Mouse (Mus musculus) forebrain, embryonic 12.5 days (tissue): Measurements from ENCODE around the gene Ip6k2. TPM values are rescaled to one million over a fixed set of nuclear protein-coding genes. Genes with fewer than 3 reads are reported as not detected.

Source experiments
- ATAC-seq: fragments of 200-750 bp; cut with Nextera tagmentation; 2 replicates; pipeline ENCODE4 v1.8.0; 2017; ENCODE audit warnings: moderate TSS enrichment; ENCODE audit not compliant: low FRiP score
- H3K27ac ChIP-seq: fragments of 300-500 bp; sonication (generic); 2 replicates; pipeline ENCODE4 v1.5.1; 2016; ENCODE audit warnings: mild to moderate bottlenecking
- H3K27me3 ChIP-seq: fragments of 300-500 bp; sonication (generic); 2 replicates; pipeline ENCODE4 v1.6.1; 2016; ENCODE audit warnings: mild to moderate bottlenecking
- H3K36me3 ChIP-seq: fragments of 300-500 bp; sonication (generic); replicated peaks from 2 replicates; pipeline ENCODE4 v1.6.1; 2016; ENCODE audit warnings: mild to moderate bottlenecking
- H3K4me1 ChIP-seq: fragments of 300-500 bp; sonication (generic); 2 replicates; pipeline ENCODE4 v1.6.1; 2016
- H3K4me2 ChIP-seq: fragments of 300-500 bp; sonication (generic); 2 replicates; pipeline ENCODE4 v1.6.1; 2016; ENCODE audit warnings: mild to moderate bottlenecking, moderate library complexity
- H3K4me3 ChIP-seq: fragments of 300-500 bp; sonication (generic); replicated peaks from 2 replicates; pipeline ENCODE4 v1.5.1; 2016; ENCODE audit warnings: mild to moderate bottlenecking
- H3K9ac ChIP-seq: fragments of 300-500 bp; sonication (generic); 2 replicates; pipeline ENCODE4 v1.6.1; 2016; ENCODE audit warnings: mild to moderate bottlenecking
- H3K9me3 ChIP-seq: fragments of 300-500 bp; sonication (generic); 2 replicates; pipeline ENCODE4 v1.6.1; 2016
- WGBS: fragments of 180-500 bp; shearing (Covaris S2); methylation state at CpG from one replicate; pipeline ENCODE4 v1.1.7; 2016; 5-methylcytosine and 5-hydroxymethylcytosine counted together
- polyA plus RNA-seq: library from polyadenylated mRNA; unstranded; fragments of >200 nt; fragmentation: Nextera tagmentation; extraction: Ambion mirVana; gene quantifications from 2 replicates; pipeline ENCODE4 v1.2.1, GENCODE M21; 2016

Gene Ip6k2
- polyA plus RNA-seq, 1 experiment from 2014 or later = 140 TPM

GRCm38 (mm10) chr9:108806379-108806778 is 22.8 kb downstream of the Ip6k2 start:
- Histone ChIP-seq H3K4me3 (no peak overlapping the region), H3K27ac (no peak overlapping the region), H3K4me2 (no peak overlapping the region), H3K27me3 (no peaks in the 10 kb centered on the region; the same call in 1 of the 2 replicates), H3K9ac (no peak overlapping the region), H3K36me3 (peaks cover 53% of the 10 kb centered on the region), H3K9me3 (no peaks in the 10 kb centered on the region), H3K4me1 (peaks cover 15% of the 10 kb centered on the region)
- ATAC-seq = no peak

DNA sequence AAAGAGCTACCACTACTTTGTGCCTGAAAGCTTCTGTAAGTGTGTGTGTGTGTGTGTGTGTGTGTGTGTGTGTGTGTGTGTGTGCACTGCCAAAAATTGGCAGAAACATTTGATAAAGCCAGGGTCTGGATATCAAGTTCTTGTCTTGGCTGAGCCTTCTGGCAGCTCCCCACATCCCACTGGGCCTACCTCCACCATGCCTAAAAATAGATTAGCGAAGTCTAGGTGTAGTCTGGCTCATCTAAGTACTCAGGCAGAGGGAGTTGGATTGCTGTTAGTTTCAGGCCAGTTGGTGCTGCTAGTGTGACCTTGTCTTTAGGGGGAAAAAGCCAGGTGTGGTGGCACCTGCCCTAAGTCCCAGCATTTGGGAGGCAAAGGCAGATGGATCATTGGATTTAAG is 23.2 kb downstream of the Ip6k2 start:
- Histone ChIP-seq H3K27me3 (no peaks in the 10 kb centered on the region; the same call in 1 of the 2 replicates), H3K9me3 (no peaks in the 10 kb centered on the region), H3K4me2 (no peak overlapping the region), H3K4me1 (peaks cover 15% of the 10 kb centered on the region), H3K36me3 (peaks cover 53% of the 10 kb centered on the region), H3K9ac (no peak overlapping the region), H3K4me3 (no peak overlapping the region), H3K27ac (no peak overlapping the region)
- ATAC-seq = no peak
- 100% methylated on average over 1 of the region's 1 CpGs for WGBS

DNA sequence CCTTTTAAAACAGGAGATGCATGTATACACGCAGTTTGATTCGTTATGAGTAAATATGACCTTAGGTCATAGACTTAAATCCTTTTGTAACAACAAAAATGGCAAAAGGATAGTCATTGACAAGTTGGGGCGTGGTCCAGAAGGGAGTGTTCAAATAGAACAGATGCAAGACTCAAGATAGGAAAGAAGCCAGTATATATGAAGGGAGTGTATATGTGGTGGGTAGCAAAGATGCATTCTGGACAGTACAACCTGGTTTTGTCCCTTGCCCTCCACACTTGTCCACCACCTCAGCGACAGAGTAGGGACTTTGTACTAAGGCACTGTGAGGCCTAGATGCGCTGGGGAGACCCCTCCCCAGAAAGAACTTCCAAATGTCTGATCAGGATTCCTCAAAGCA is 24.1 kb downstream of the Ip6k2 start:
- H3K4me2 ChIP-seq = 0 out of 2 replicates have a peak overlapping the region, but pooled peaks have one; percentile 87

DNA sequence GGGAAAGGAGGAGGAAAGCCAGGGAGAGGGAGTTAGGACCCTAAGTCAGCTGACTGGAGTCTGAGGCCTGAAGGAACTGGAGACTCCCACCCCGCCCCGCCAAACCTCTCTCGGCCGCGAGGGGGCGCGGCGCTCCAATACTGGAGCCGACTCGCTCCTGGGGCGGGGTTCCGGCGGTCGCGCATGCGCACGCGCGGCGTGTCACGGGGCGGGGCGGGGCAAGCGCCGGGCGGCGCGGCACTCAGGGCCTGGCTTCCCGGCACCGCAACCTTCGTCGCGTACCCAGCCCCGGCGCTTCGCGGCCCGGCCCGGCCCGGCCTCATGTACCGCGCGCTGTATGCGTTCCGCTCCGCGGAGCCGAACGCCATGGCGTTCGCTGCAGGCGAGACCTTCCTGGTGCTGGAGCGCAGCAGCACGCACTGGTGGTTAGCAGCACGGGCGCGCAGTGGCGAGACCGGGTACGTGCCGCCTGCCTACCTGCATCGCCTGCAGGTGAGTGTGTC is 24.6 kb downstream of the Ip6k2 start, which contains the start of gene Nckipsd:
Nckipsd (plus strand) TSS at position 206 of the 503 bp plus-strand sequence.
- Histone ChIP-seq H3K9ac (peak within 1 kb of the TSS; percentile 92), H3K4me2 (peak within 1 kb of the TSS; percentile 87), H3K36me3 (peaks cover 59% of the 10 kb centered on the region), H3K4me3 (peak within 1 kb of the TSS; percentile 79), H3K9me3 (no peaks in the 10 kb centered on the region), H3K4me1 (peaks cover 15% of the 10 kb centered on the region), H3K27me3 (no peaks in the 10 kb centered on the region; the same call in 1 of the 2 replicates), H3K27ac (peak within 1 kb of the TSS; percentile 38; the same call in 1 of the 2 replicates)
- under 1% methylated on average over 60 of the region's 62 CpGs for WGBS
- peak; percentile 90 for ATAC-seq

More for the DNA sequence above, 24.1 kb downstream of the Ip6k2 start:
- 70% methylated on average over 5 of the region's 5 CpGs for WGBS
- Histone ChIP-seq H3K9ac (no peak overlapping the region), H3K27ac (0 out of 2 replicates have a peak overlapping the region, but pooled peaks have one; percentile 38), H3K36me3 (peaks cover 55% of the 10 kb centered on the region), H3K27me3 (no peaks in the 10 kb centered on the region; the same call in 1 of the 2 replicates), H3K4me3 (peak overlapping the region; percentile 79; the same call in 1 of the 2 replicates), H3K9me3 (no peaks in the 10 kb centered on the region), H3K4me1 (peaks cover 15% of the 10 kb centered on the region)
- peak; percentile 55 for ATAC-seq

- Histone ChIP-seq H3K4me3 (peak overlapping the region; percentile 79), H3K4me1 (peaks cover 15% of the 10 kb centered on the region), H3K4me2 (peak overlapping the region; percentile 87), H3K36me3 (peaks cover 57% of the 10 kb centered on the region), H3K9ac (peak overlapping the region; percentile 92), H3K9me3 (no peaks in the 10 kb centered on the region), H3K27ac (no peak overlapping the region), H3K27me3 (no peaks in the 10 kb centered on the region; the same call in 1 of the 2 replicates)
- WGBS = 67% methylated on average over 5 of the region's 5 CpGs
- ATAC-seq = no peak
Measured at GRCm38 (mm10) chr9:108809188-108809587, 25.6 kb downstream of the Ip6k2 start.

DNA sequence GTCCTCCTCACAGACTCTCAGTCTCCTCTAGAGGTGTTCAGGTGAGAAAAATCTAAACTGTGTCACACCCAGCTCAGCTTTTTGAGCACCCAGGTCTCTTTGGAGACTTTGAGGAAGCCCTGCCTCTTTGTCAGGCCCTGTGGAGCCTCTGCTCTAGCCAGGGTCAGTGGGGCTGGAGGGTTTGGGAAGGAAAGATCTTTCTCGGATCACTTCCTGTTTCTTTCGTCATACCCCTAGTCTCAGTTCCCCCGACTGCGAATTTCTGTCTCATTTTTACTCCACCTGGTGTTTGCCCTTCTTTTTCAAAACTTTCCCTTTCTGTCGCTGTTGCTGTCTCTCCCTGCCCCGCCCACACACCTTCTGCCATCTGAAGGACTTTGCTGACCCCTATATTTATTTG is 26.1 kb downstream of the Ip6k2 start:
- no peaks in the 10 kb centered on the region; the same call in 1 of the 2 replicates for H3K27me3 ChIP-seq
- peaks cover 57% of the 10 kb centered on the region for H3K36me3 ChIP-seq
- H3K4me2 ChIP-seq = no peak overlapping the region
- H3K4me3 ChIP-seq = no peak overlapping the region
- no peak for ATAC-seq
- peaks cover 15% of the 10 kb centered on the region for H3K4me1 ChIP-seq
- peak overlapping the region; percentile 92; the same call in 1 of the 2 replicates for H3K9ac ChIP-seq
- no peak overlapping the region for H3K27ac ChIP-seq
- no peaks in the 10 kb centered on the region for H3K9me3 ChIP-seq
- WGBS = 77% methylated on average over 6 of the region's 6 CpGs

- Histone ChIP-seq H3K36me3 (peaks cover 57% of the 10 kb centered on the region), H3K4me1 (peaks cover 15% of the 10 kb centered on the region), H3K4me3 (no peak overlapping the region), H3K27ac (no peak overlapping the region), H3K9me3 (no peaks in the 10 kb centered on the region), H3K4me2 (no peak overlapping the region), H3K27me3 (no peaks in the 10 kb centered on the region; the same call in 1 of the 2 replicates), H3K9ac (no peak overlapping the region)
- no peak for ATAC-seq
- 91% methylated on average over 5 of the region's 5 CpGs for WGBS
Measured at GRCm38 (mm10) chr9:108810516-108810915, 26.9 kb downstream of the Ip6k2 start.

DNA sequence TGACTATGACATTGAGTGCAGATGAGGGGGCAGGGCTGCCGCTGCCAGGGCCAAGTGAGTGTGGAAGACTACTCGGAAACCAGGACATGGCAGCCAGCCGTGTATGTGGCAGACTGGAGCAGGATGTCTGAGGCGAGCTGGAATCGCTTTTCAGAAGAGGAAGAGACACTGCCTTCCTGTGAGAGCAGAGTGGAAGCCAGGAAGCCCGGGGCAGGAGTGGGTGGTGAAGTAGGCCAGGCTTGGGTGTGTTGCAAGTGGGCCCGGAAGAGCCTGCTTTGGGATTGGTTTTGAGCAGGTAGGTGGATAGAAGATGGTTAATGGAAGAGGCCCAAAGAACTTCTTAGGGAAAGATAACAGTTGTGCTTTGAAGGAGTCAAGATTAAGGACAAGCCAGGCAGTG is 32.0 kb downstream of the Ip6k2 start:
- H3K27me3 ChIP-seq = no peaks in the 10 kb centered on the region
- 94% methylated on average over 7 of the region's 7 CpGs for WGBS
- peaks cover 55% of the 10 kb centered on the region for H3K36me3 ChIP-seq
- ATAC-seq = no peak
- no peaks in the 10 kb centered on the region for H3K9me3 ChIP-seq
- no peaks in the 10 kb centered on the region for H3K4me1 ChIP-seq
- H3K27ac ChIP-seq = no peak overlapping the region
- H3K4me3 ChIP-seq = no peak overlapping the region
- H3K9ac ChIP-seq = no peak overlapping the region
- H3K4me2 ChIP-seq = no peak overlapping the region

GRCm38 (mm10) chr9:108819495-108819894 is 35.9 kb downstream of the Ip6k2 start:
- Histone ChIP-seq H3K27me3 (peaks cover 19% of the 10 kb centered on the region), H3K4me3 (no peak overlapping the region), H3K27ac (no peak overlapping the region), H3K36me3 (peaks cover 27% of the 10 kb centered on the region), H3K9ac (no peak overlapping the region), H3K4me1 (peaks cover 6% of the 10 kb centered on the region), H3K4me2 (no peak overlapping the region), H3K9me3 (no peaks in the 10 kb centered on the region)
- 60% methylated on average over 3 of the region's 3 CpGs for WGBS
- no peak for ATAC-seq

DNA sequence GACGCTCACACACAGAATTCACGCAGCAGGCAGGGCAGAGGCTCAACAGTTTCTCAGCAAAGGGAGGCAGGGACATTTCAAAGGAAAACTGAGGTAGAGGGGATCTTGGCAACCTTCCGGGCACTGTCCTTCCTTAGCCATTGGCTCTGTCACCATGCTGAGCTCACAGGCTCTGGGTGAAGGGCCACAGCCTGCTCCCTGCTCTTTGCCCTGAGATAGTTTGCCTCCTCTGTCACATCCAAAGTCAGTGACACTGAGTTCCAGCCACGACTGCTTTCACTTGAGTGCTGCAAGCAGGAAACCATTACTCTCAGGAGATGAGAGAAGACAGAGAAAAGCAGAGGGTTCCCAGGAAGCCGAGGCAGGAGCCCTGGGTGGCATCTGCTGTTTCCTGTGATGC is 36.5 kb downstream of the Ip6k2 start:
- Histone ChIP-seq H3K27ac (no peak overlapping the region), H3K4me2 (no peak overlapping the region), H3K9me3 (no peaks in the 10 kb centered on the region), H3K4me3 (no peak overlapping the region), H3K9ac (no peak overlapping the region), H3K36me3 (peaks cover 21% of the 10 kb centered on the region), H3K27me3 (peaks cover 25% of the 10 kb centered on the region), H3K4me1 (peaks cover 9% of the 10 kb centered on the region)
- no peak for ATAC-seq
- WGBS = 70% methylated on average over 5 of the region's 5 CpGs

DNA sequence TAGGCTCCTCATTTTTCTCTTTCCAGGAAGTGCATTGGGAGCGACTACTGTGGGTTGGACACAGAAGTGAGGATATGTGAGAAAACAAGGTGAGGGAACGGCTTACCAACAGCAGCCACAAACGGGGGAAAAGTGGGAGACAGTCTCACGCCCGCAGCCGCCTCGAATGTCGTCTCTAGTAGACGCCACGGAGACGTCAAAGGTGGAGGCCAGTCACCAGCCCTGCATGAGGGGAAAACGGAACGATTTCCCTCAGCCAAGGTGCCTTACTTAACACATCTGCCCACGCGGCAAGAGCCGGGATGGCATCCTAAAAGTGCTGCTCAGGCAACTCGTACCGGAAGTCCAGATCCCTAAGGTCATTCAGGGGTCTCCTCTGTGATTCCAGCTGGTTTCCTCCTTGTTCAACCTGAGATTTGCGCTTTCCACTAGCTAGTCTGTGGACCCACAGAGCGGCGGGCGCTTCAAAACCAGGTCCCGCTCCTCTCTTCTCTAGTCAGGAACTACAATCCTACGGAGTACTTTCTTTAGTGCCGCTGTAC is 40.6 kb downstream of the Ip6k2 start:
- Histone ChIP-seq H3K4me2 (peak overlapping the region; percentile 82), H3K4me3 (peak overlapping the region; percentile 69), H3K27ac (peak overlapping the region; percentile 54; the same call in 1 of the 2 replicates), H3K9me3 (no peaks in the 10 kb centered on the region), H3K36me3 (peaks cover 13% of the 10 kb centered on the region), H3K4me1 (peaks cover 35% of the 10 kb centered on the region), H3K27me3 (peaks cover 63% of the 10 kb centered on the region), H3K9ac (peak overlapping the region; percentile 27; the same call in 1 of the 2 replicates)
- 4% methylated on average over 25 of the region's 25 CpGs for WGBS
- ATAC-seq = no peak

DNA sequence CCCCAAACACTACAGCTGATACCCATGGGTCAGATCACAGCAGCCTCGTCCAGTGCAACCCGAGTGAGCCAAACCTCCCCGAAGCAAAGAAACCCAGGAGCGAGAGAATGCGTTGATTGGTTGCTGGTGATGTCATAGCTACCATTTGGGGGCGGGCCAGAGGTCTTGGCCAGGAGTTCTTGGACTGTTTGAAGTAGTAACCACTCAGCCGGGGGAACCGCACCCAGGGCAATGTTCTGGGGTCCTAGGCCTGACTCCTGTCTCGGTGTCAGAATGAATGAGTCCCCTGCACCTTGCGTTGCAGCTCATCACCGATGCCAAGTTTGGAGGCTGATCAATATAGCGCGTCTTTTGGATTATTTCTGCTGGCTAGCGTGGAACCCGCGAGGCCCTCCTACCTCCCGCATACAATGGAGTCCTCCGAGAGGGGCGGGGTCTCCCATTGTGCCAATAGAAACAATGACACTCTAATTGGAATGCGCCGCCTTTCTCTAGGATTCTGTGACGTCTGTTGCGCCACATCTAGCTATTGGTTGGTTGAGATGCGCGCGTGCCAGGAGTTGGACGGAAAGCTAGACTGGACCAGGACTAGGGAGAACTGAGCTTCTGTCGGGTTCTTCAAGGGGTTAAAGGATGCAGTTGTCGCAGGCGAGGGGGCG is 41.3 kb downstream of the Ip6k2 start:
- peak overlapping the region; percentile 27; the same call in 1 of the 2 replicates for H3K9ac ChIP-seq
- H3K27ac ChIP-seq = peak overlapping the region; percentile 54; the same call in 1 of the 2 replicates
- H3K4me2 ChIP-seq = peak overlapping the region; percentile 82
- peaks cover 35% of the 10 kb centered on the region for H3K4me1 ChIP-seq
- ATAC-seq = peak; percentile 87
- under 1% methylated on average over 31 of the region's 31 CpGs for WGBS
- H3K9me3 ChIP-seq = no peaks in the 10 kb centered on the region
- peak overlapping the region; percentile 69 for H3K4me3 ChIP-seq
- H3K27me3 ChIP-seq = peaks cover 69% of the 10 kb centered on the region
- H3K36me3 ChIP-seq = peaks cover 16% of the 10 kb centered on the region
